Mouse (Mus musculus) CD4-positive, CD25-positive, alpha-beta regulatory T cell, adult 2 months (primary cell): ENCODE measurements around the gene Acvr1b.

ENCODE experiments used
- DNase-seq: peaks from one replicate; pipeline ENCODE4 v3.0.0-alpha.2; 2012; ENCODE audit warnings: low read depth, low spot score

Gene Acvr1b

DNA sequence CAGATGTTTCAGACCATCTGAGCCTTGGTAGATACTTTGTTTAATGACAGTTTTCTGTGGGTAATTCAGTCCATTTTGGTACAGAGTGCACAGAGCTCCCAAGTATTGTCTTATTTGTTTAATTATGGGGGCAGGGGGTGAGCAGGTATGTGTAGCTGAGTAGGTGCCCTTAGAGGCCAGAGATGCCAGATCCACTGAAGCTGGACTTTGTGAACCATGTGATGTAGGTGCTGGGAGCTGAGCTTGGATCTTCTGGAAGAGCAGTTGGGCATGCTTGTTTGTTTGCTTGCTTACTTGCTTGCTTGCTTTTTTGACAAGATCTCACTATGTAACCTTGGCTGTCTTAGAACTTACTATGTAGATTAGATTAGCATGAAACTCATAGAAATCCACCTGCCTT, 23.1 kb downstream of the Acvr1b start:
- no peak for DNase-seq

DNA sequence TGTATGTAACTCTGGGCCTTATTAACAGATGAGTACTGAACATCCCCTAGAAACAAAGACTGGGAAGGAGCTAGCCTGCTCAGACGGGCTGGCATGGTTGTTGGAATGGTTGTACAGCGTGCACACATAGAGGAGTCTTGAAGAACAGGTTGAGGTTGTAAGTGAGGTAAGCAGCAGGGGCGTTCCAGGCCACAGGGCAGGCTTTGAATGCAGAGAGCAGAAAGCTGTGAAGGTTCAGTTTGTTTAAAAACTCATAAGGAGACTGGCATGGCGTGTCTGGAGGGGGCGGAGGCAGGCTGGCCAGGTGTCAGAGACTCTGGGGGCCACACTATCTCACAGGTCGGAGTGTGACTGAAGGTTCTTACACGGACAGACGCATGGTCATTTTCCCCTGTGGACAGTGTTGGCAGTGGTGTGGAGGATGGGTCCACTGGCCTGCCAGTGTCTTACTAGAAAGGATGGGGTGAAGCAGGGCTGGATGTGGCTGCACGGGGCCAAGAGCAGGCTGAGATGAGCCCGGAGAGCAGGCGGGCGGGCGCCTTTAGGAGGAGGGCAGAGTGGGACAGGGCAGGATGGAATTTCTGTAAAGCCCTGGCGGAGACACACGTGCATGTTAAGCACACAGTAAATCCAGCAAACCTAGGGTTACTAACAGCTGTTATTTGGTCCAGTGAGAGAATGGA, 23.8 kb downstream of the Acvr1b start:
- DNase-seq: no peak

DNA sequence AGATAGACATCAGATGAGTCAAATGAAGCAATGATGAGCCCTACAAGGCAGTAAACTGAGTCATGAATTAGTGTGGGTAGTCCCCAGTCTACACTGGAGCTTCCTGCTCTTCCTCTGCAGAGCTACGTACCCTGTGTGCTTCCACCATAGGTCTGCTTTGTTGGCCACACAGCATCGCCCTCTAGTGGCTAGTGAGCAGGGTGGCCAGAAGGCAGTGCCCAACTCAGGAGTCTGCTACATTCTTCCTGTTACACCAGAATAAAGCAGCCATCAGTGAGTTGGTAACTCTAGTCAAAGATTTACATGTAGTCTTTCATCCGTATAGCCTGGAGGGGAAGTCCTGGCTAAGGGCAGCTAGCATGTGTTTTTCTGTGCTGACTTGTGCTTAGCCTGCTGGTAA, 24.4 kb downstream of the Acvr1b start:
- DNase-seq: peak; percentile 87

DNA sequence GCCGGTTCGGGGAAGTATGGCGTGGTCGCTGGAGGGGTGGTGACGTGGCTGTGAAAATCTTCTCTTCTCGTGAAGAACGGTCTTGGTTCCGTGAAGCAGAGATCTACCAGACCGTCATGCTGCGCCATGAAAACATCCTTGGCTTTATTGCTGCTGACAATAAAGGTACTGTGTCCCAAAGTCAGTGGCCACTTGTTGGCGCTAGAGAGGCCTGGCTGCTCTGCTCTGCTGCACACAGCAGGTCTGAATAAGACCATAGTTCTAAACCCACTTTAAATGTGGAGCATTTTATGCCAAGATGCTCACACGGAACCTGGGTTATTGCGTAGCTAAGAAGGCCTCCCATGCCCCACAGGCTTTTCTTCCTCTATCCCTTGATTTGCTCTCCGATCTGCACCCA, 25.0 kb downstream of the Acvr1b start:
- DNase-seq: no peak

DNA sequence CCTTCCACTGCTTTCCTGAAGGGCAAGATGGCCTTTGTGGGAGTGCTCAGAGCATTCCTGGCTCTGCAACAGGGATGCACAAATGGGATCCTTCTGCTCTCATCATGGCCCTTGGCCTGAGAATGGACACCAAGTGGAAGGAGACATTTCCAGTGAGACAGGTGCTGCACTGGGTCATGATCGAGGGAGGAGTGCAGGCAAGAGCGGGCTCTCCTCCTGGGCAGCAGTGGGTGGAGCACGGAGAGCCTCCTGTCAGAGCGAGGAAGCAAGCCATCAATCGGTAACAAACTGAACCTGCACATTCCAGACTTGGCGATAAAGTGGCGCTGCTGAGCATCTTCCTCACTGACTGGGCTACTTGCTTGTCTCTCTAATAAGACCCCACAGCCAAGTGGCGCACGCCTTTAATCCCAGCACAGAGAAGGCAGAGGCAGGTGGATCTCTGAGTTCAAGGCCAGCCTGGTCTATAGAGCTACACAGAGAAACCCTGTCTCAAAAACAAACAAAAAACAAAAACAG, 27.0 kb downstream of the Acvr1b start:
- no peak for DNase-seq

DNA sequence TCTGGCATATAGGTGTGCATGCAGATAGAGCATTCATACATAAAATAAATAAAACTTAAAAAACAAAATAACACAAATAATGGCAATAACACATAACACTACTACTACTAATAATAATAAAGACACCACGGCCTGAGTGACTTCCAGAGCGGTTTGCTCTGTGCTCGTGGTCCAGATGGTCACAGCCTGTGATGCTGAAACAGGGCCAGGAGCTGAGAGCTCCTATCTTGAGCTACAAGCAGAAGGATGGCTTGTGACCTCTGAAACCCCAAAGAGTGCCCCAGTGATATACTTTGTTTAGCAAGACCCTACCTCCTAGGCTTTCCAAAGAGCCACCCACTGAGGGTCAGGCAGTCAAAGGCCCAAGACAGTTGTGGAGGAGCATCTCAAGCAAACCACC, 27.5 kb downstream of the Acvr1b start:
- no peak for DNase-seq

DNA sequence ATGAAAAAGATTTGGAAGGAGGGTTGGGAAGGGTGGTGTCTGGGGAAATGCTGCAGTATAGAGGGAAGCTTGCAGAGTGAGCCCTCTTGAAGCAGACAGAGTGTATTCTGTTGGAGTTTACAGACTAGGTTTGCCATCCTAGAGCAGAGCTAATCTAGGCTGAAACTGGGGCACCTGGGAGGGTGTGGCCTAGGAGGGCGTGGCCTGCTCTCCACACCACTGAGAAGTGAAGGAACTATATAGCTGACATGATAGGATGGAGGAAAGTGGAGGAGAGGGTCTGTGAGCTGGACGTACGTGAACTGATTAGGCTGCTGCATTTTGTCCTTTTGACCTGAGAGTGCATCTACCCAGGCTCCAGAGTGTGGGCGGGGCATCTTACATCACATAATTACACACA, 29.8 kb downstream of the Acvr1b start:
- no peak for DNase-seq

DNA sequence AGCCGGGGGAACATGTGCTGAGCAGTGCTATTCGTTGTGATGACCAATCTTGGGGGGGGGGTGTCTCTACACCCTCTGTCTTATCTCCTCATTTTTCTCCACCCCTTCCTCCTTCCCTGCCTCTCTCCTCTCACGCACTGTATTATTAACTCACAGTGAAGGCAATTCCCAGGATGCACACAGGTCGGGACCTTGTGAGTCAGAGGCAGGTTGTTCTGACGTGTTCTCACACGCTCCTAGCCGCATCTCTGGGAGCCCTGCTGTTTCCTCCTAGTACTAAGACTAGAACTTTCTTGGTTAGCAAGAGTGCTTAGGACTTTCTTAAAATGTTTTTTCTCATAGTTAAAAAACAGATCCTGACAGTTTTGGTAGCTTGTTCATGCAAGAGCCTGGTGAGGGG, 30.9 kb downstream of the Acvr1b start:
- no peak for DNase-seq

DNA sequence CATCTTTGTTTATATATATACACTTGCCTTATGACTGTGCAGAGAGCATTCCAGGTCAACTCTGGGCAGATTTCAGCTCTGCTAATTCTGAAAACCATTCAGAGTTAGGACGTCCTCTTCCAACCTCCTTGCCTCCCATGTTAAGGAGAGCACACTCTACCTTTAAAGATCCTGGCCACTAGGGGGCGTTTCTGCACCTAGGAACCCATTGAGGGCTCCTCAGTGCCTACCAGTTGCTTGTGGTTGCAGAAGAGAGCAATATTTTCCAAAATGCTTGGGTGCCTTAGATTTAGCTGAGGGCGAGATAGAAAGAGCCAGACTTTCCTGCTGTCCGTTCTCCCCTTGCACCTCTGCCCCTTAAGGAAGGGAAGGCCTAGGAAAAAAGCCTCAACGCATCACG, 36.4 kb downstream of the Acvr1b start:
- DNase-seq: peak; percentile 84

DNA sequence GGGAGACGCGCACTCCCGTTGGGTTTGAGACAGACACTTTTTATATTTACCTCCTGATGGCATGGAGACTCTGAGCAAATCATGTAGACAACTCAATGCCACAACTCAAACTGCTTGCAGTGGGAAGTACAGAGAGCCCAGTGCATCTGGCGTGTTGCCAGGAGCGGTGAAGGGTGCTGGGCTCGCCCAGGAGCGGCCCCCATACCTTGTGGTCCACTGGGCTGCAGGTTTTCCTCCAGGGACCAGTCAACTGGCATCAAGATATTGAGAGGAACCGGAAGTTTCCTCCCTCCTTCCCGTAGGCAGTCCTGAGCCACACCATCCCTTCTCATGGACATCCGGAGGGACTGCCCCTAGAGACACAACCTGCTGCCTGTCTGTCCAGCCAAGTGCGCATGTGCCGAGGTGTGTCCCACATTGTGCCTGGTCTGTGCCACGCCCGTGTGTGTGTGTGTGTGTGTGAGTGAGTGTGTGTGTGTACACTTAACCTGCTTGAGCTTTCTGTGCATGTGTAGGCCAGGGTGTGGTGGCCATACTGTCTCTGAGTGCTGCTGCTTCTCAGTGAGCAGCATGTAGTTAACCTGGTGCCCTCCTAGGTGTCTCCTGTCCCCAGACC, 37.2 kb downstream of the Acvr1b start:
- DNase-seq: no peak

DNA sequence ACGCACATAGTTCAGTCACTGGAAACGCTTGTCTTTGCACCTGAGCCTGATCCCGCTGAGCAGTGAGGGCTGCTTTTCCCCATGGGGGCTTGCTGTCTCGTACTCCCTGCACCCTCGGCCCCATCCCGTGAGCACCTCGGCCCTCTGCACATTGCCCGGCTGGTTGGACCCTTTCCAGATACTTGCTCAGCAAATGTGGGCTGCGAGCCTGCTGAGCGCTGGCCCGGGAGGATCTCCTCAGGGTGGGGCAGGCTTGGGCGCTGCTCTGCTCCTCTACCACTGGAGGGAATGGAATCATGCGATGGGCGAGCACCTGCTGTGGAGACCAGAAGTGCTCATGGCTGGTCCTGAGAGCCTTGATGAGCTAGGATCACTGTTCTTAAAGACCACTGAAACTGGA, 38.6 kb downstream of the Acvr1b start:
- DNase-seq: no peak

DNA sequence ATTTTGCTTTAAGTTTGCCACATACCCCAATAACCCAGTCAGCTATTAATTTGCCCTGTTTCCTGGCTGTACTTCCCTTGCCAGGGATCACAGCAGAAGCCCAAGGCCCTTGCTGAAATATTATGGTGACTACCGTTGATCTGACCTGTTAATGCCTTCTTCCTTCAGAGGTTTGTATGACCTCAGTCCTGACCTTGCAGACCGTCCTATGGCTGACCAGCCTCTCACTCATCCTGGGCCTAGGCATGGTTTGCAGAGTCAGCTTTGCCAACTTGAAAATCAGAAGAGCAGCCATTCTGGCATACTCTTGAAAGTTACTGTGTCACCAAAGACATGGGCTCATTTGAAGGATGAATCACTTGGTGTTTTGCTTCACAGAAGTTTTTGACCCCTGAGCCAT, 41.3 kb downstream of the Acvr1b start:
- DNase-seq: no peak

DNA sequence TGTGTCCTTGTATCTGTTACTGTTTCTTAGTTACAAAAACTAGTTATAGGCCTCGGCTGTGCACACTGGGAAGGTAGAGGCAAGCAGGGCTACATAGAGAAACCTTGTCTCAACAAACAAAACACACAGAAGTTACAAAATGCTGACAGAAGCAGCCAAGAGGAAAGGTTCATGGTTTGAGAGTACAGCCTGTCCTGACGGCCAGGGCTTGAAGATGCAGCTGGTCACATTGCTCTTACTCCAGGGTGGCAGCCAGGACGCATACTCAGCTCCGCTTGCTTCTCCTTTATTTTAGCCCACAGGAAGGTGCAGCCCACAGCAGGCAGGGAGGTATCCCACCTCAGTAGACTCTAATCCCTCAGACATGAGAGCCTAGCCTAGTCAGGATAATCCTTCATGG, 42.2 kb downstream of the Acvr1b start:
- DNase-seq: no peak

DNA sequence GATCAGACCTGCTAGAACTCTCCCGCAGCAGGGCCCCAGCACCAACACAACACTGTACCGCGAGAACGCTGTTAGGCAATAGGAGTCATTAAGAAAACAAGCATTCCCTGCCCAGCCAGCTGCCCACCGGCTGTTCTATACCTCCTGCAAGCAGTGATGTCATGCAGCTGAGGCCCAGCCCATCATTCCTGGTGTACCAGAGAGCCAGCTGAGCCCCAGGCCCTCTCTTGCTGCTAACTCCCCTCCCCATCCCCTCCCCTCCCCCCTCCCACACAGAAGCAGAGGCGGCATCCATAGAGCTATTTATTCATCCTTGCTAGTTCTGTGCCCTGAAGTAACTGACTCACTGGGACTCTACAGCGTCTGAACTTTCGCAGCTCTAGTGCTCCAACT, 47.0 kb downstream of the Acvr1b start:
- DNase-seq: no peak

DNA sequence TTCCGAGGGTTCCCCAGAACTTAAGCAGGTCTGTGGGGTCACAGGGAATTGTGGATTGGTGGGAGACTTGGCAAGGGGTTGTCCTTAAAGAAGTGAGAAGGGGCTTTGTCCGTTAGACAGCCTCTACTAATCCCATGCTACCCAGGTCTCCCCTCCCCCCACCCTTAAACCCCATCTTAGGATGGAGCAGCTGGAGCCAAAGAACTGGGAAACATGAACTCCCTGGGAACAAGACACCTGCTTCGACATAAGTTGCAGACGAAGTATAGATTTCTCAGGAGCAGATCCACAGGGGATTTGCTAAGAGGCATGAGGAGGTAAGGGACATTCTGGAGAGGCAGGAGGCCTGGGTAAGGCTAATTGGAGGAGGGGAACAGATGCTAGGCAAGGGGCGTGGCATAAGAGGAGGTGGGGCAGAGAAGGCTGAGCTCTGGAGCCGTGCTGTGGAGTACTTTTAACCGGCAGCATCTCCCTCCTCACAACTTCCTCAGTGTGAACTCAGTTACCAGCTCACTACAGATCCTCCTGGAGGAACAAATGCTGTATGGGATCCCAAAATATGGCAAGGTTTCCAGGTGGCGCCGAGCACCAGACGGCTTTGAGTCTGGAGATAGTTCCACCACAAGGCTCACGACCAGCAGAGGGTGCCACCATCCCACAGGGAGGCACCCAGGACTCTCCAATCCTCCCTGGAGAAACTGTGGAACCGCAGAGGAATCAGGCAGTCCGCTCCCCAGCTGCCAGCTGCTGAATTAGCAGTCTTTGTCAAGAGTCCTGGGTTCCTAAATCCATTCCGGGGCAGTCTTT, 47.6 kb downstream of the Acvr1b start:
- peak; percentile 69 for DNase-seq

DNA sequence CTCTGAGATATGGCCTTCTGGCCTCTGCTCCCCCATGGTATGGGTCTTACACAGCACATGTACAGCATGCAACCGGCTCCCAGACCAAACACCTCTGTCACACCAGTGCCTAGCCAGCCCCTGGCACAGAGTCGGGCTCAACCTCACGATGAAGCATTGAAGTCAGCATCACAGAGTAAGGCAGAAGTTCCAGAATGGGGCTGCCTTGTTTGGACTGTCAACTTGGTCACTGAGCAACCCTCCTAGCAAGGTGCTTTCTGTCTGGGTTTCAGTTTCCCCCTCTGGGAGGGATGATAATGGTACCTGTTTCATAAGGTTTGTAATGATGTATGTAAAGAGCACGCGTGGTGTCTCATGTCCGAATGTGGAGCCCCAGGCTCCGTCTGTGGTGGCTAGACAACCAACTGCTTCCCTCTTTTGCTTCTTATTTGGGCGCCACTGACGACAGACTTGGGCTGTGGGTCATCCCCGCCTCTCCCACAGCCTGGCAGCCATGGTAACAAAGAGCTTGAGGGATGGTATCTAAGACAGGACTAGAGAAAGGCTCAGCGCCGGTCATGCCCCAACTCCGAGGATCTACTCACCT, 49.1 kb downstream of the Acvr1b start:
- no peak for DNase-seq

DNA sequence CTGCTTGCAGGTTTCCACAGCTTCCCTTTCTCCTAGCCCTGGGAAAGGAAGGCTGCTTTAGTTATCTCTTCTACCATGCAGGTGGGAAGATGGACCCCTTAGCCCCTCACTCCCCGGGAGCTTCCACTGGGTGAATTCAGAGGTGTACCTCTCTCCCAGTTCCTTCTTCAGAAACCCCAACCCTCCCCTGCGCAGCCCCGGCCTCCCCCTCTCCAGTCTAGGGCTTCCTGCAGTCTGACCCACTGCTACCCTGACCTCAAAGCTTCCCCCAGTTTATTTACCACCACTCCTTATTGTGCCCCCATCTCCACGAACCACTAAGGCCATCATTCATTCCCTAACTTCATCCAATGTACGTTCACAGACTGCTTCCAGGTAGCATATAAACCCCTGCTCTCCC, 49.7 kb downstream of the Acvr1b start:
- no peak for DNase-seq

DNA sequence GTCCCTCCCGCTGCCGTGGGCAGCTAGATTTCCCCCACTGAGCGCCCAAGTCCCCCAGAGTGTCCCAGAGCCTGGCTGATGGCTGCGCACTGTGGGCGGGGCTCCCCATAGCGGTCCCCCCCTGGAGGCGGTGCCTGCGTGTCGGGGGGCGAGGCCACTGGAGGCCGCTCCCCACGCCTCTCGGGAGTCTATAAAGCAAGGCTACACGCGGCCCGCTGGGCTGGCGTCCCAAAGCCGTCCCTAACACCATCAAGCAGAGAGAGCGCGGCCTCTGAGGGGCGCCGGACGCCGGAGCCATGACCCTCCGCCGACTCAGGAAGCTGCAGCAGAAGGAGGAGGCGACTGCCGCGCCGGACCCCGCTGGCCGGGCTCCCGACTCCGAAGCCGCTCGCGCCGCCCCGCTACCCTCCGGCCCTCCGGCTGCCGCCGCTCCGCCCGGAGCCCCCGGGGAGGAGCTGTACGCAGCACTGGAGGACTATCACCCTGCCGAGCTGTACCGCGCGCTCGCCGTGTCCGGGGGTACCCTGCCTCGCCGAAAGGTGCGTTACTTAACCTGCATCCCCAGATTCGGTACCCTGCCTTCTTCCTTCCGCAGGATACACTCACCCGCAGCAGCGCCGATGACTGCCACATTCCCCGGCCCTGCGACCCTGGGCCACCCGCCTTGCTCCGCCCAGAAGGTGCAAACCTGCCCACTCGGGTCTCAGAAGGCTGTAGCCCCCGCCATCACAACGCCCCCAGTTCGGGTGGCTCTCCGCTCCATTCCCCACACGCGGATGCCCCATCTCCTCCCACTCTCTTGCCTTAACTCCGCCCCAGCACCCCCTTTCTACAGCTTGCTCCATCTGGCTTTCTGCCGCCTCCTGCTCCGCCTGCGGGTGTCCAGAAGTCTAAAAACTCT, 50.4 kb downstream of the Acvr1b start, which contains the start of gene Grasp:
Grasp (plus strand) TSS at position 183 of the 901 bp plus-strand sequence.
- peak; percentile 90 for DNase-seq

DNA sequence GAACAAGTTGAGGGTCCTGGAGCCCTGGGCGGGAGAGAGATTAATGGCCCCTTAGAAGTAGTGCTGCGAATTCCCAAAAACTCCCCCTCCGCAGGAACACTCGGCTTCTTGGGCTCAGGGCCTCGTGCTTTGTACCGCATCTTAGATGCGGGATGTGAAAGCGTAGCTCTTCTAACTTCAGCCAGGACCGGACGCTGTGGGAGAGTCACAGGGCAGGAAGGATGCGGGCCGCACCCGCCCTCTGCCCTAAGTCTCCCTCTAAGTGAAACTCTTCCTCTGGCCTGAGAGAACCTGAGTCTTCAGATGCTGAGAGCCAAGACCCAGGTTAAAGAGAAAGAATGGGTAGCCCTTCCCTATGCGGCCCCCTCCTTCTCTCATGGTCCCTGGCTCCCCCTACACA, 51.1 kb downstream of the Acvr1b start:
- DNase-seq: peak; percentile 62

DNA sequence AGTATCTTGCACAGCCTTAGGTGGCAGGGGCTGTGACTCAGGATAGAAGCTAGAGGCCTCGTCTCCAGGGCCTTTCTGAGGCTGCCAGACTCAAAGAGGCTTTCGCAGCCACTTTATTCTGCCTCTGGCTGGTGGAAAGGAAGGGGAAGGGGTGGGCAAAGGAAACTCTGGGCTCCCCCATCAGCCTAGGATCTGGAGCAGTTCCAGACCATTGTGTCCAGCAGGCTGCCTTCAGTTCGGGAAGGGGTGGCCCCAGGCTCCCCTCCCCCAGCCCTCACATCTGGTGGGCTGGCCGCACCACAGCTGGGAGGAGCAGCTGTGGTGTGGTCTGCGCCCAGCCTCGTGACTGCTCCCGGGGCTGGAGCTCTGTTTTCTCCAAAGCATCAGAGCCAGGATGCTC, 54.1 kb downstream of the Acvr1b start:
- DNase-seq: no peak
